8 mouse cellular contexts compared by ENCODE assay signal in genomic region chr2:80447291-80447791, GRCm38 (mm10). TPM values are rescaled to one million over a fixed set of nuclear protein-coding genes. Genes with fewer than 3 reads are reported as not detected.
A peak's percentile ranks its signal among the peaks of the same experiment; 100 is the strongest.
DNase-seq lines count a peak whose midpoint lies in the region; ATAC-seq and TF ChIP-seq lines count a peak whose summit lies in the region.

Gene Frzb, minus strand, starts transcription at chr2:80447625.

- H3K9ac ChIP-seq in ES-Bruce4 (ENCODE audit: low read depth, poor library complexity, severe bottlenecking): no peak within 1 kb of the TSS
- H3K9ac ChIP-seq in forebrain, embryonic 11.5 days (ENCODE audit: low read length): peak within 1 kb of the TSS; percentile 63
- H3K9ac ChIP-seq in lung, embryonic 16.5 days (ENCODE audit: low read length): peak within 1 kb of the TSS; percentile 50

- H3K4me2 ChIP-seq in forebrain, embryonic 11.5 days (ENCODE audit: low read depth, low read length, severe bottlenecking): peak within 1 kb of the TSS; percentile 98
- peak within 1 kb of the TSS; percentile 93 for H3K4me2 ChIP-seq in lung, embryonic 16.5 days (ENCODE audit: low read depth, low read length)

- no peaks in the 10 kb centered on the region for H3K36me3 ChIP-seq in ES-Bruce4 (ENCODE audit: control insufficient read depth, insufficient read depth, low read length, poor library complexity, severe bottlenecking)
- no peaks in the 10 kb centered on the region for H3K36me3 ChIP-seq in forebrain, embryonic 11.5 days (ENCODE audit: control insufficient read depth, insufficient read depth, low read length)
- no peaks in the 10 kb centered on the region for H3K36me3 ChIP-seq in lung, embryonic 16.5 days (ENCODE audit: control insufficient read depth, insufficient read depth, low read length)

- no peak for TF ChIP-seq CTCF in ES-Bruce4 (IDR thresholded peaks at IDR 0.05; ENCODE audit: low read depth, low read length)
- TF ChIP-seq CTCF in bone marrow macrophage, adult 2 months (IDR thresholded peaks at IDR 0.05; ENCODE audit: low read depth, low read length): no peak
- no peak for TF ChIP-seq CTCF in layer of hippocampus, adult 2 months (conservative IDR thresholded peaks at IDR 0.05)

- intact Hi-C loops in heart, postnatal 25 days (cut with DNase I): loop anchor here (5.0 kb wide), 1 partner anchor 90 kb away; no protein-coding TSS in a partner anchor

- H3K27ac ChIP-seq in ES-Bruce4 (ENCODE audit: insufficient read depth, low read length): no peak within 1 kb of the TSS
- no peak within 1 kb of the TSS for H3K27ac ChIP-seq in bone marrow macrophage, adult 2 months (ENCODE audit: insufficient read depth, low read depth, low read length)
- H3K27ac ChIP-seq in forebrain, embryonic 11.5 days (ENCODE audit: low read depth, low read length): no peak within 1 kb of the TSS; the same call in 1 of the 2 replicates
- H3K27ac ChIP-seq in layer of hippocampus, adult 2 months: peak within 1 kb of the TSS; percentile 84
- H3K27ac ChIP-seq in lung, embryonic 16.5 days (ENCODE audit: low read length): no peak within 1 kb of the TSS

- no peak for TF ChIP-seq POLR2A in ES-Bruce4 (IDR thresholded peaks at IDR 0.05; ENCODE audit: insufficient read depth, low read length)
- no peak for TF ChIP-seq POLR2A in bone marrow macrophage, adult 2 months (IDR thresholded peaks at IDR 0.05; ENCODE audit: borderline replicate concordance, low read depth, low read length)

- no peak for TF ChIP-seq EP300 in ES-Bruce4 (IDR thresholded peaks at IDR 0.05; ENCODE audit: insufficient read depth, low read depth, low read length)

- peak; percentile 74 for ATAC-seq in forebrain, embryonic 11.5 days (replicated peaks; ENCODE audit: low FRiP score)
- peak; percentile 81 for ATAC-seq in lung, embryonic 16.5 days (ENCODE audit: low read depth)

- peak; percentile 81 for DNase-seq in forebrain, embryonic 11.5 days (ENCODE audit: low spot score)
- DNase-seq in heart, postnatal 25 days (ENCODE audit: low spot score): peak; percentile 33
- DNase-seq in layer of hippocampus, adult 2 months (ENCODE audit: low spot score in 2 of 2): peak in 1 of 2 experiments; percentile 12
- DNase-seq in ovary, postnatal 36 days (ENCODE audit: low spot score): peak; percentile 64
- DNase-seq in thymus, postnatal 36 days: no peak

- peaks cover 12% of the 10 kb centered on the region for H3K27me3 ChIP-seq in ES-Bruce4 (ENCODE audit: control insufficient read depth, insufficient read depth, low read length, poor library complexity, severe bottlenecking)
- peaks cover 16% of the 10 kb centered on the region for H3K27me3 ChIP-seq in forebrain, embryonic 11.5 days (ENCODE audit: control insufficient read depth, insufficient read depth, low read length)
- peaks cover 16% of the 10 kb centered on the region for H3K27me3 ChIP-seq in lung, embryonic 16.5 days (ENCODE audit: control insufficient read depth, insufficient read depth, low read depth, low read length)

- peaks cover 6% of the 10 kb centered on the region; the same call in 1 of the 2 replicates for H3K9me3 ChIP-seq in ES-Bruce4 (replicated peaks; ENCODE audit: control insufficient read depth, insufficient read depth, low read length, poor library complexity, severe bottlenecking)
- H3K9me3 ChIP-seq in forebrain, embryonic 11.5 days (ENCODE audit: control insufficient read depth, low read length): peaks cover 4% of the 10 kb centered on the region
- H3K9me3 ChIP-seq in lung, embryonic 16.5 days (ENCODE audit: control insufficient read depth, low read length): peaks cover 6% of the 10 kb centered on the region

- no peaks in the 10 kb centered on the region for H3K4me1 ChIP-seq in ES-Bruce4 (ENCODE audit: control insufficient read depth, insufficient read depth, low read length)
- no peaks in the 10 kb centered on the region; the same call in 1 of the 2 replicates for H3K4me1 ChIP-seq in bone marrow macrophage, adult 2 months (ENCODE audit: control insufficient read depth, insufficient read depth, low read length)
- peaks cover 4% of the 10 kb centered on the region; the same call in 1 of the 2 replicates for H3K4me1 ChIP-seq in forebrain, embryonic 11.5 days (replicated peaks; ENCODE audit: control insufficient read depth, insufficient read depth, low read length)
- H3K4me1 ChIP-seq in lung, embryonic 16.5 days (replicated peaks; ENCODE audit: control insufficient read depth, insufficient read depth, low read length): peaks cover 7% of the 10 kb centered on the region

- WGBS in forebrain, embryonic 11.5 days: under 1% methylated on average over 33 of the region's 33 CpGs
- WGBS in lung, embryonic 16.5 days: under 1% methylated on average over 33 of the region's 33 CpGs

- peak within 1 kb of the TSS; percentile 27 for H3K4me3 ChIP-seq in ES-Bruce4 (ENCODE audit: low read depth, low read length)
- peak within 1 kb of the TSS; percentile 39 for H3K4me3 ChIP-seq in bone marrow macrophage, adult 2 months (ENCODE audit: insufficient read depth, low read length)
- peak within 1 kb of the TSS; percentile 52 for H3K4me3 ChIP-seq in forebrain, embryonic 11.5 days (ENCODE audit: low read depth, low read length)
- peak within 1 kb of the TSS; percentile 77 for H3K4me3 ChIP-seq in layer of hippocampus, adult 2 months
- peak within 1 kb of the TSS; percentile 55 for H3K4me3 ChIP-seq in lung, embryonic 16.5 days (ENCODE audit: low read length)

RNA-seq across cellular contexts. Expression of gene Frzb, which starts in this region (rescaled TPM):
- polyA plus RNA-seq in ES-Bruce4 (2011; ENCODE audit: insufficient read depth, insufficient read length, low read depth, missing spikeins): 1.4 TPM in 2 replicates
- not detected in 2 replicates for polyA plus RNA-seq in bone marrow macrophage, adult 2 months (2012; ENCODE audit: insufficient read depth, insufficient read length, missing spikeins)
- 17.0 and 19.5 TPM in 2 replicates for polyA plus RNA-seq in forebrain, embryonic 11.5 days (2014; fragmentation: Nextera tagmentation; extraction: Ambion mirVana)
- total RNA-seq in heart, postnatal 25 days (2021): 1 to 10 TPM; 5.9 to 6.1 TPM
- 10 to 100 TPM; 29.3 to 33.6 TPM for total RNA-seq in layer of hippocampus, adult 2 months (2021)
- polyA plus RNA-seq in lung, embryonic 16.5 days (2015; fragmentation: Nextera tagmentation; extraction: Ambion mirVana): 1.5 and 2.6 TPM in 2 replicates

Comparison
In these comparisons a context has a peak if more than half of its experiments do, and no peak if none do; other contexts are left out.
1. RNA of gene Frzb (total RNA-seq): 29.3 to 33.6 TPM in layer of hippocampus, adult 2 months; 5.9 to 6.1 TPM in heart, postnatal 25 days; every median in the first group is over 4 times any median in the second.
2. H3K4me3 ChIP-seq: peak in every context shown above with its lines; median percentile 77 in layer of hippocampus, adult 2 months; 55 in lung, embryonic 16.5 days; 52 in forebrain, embryonic 11.5 days; 39 in bone marrow macrophage, adult 2 months; 27 in ES-Bruce4.
3. DNase-seq: peak in forebrain, embryonic 11.5 days (single experiment), heart, postnatal 25 days (single experiment) and ovary, postnatal 36 days (single experiment); none in thymus, postnatal 36 days (0 of 2).